Mouse (Mus musculus): ENCODE measurements around the gene Proser2. TPM values are rescaled to one million over a fixed set of nuclear protein-coding genes. Genes with fewer than 3 reads are reported as not detected.

Proser2 gene
- polyA plus RNA-seq, 1 experiment: 5.2 TPM

DNA sequence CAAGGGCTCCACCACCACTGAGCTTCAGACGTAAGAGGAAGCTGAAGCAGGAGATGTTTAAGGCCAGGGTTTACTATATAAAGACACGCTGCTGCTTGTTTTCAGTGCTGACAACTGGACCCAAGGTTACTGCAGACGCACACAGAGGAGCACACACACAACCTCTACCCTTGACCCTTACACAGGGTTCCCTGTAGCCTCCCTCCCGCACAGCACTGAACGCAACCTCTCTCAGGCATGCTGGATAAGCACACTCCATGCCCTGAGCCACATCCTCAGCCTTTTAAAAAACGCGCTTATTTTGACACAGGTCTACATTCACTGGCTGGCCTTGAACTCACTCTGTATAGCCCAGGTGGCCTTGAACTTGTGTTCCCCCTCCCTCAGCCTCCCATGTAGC lies 7.0 kb downstream of the Proser2 start:
- TF ChIP-seq POLR2A (IDR thresholded peaks at IDR 0.05; ENCODE audit: insufficient read depth, low read length): no peak
- no peak for TF ChIP-seq CTCF (IDR thresholded peaks at IDR 0.05; ENCODE audit: low read depth, low read length)
- TF ChIP-seq EP300 (IDR thresholded peaks at IDR 0.05; ENCODE audit: insufficient read depth, low read depth, low read length): no peak
- Histone ChIP-seq H3K9me3 (replicated peaks; ENCODE audit: control insufficient read depth, insufficient read depth, low read length, poor library complexity, severe bottlenecking) (no peaks in the 10 kb centered on the region), H3K27me3 (ENCODE audit: control insufficient read depth, insufficient read depth, low read length, poor library complexity, severe bottlenecking) (no peaks in the 10 kb centered on the region), H3K36me3 (ENCODE audit: control insufficient read depth, insufficient read depth, low read length, poor library complexity, severe bottlenecking) (no peaks in the 10 kb centered on the region), H3K4me1 (ENCODE audit: control insufficient read depth, insufficient read depth, low read length) (peaks cover 5% of the 10 kb centered on the region), H3K4me3 (ENCODE audit: low read depth, low read length) (no peak overlapping the region), H3K9ac (ENCODE audit: low read depth, poor library complexity, severe bottlenecking) (no peak overlapping the region), H3K27ac (ENCODE audit: insufficient read depth, low read length) (no peak overlapping the region)

- no peaks in the 10 kb centered on the region for H3K27me3 ChIP-seq (ENCODE audit: control insufficient read depth, insufficient read depth, low read length, poor library complexity, severe bottlenecking)
- H3K36me3 ChIP-seq (ENCODE audit: control insufficient read depth, insufficient read depth, low read length, poor library complexity, severe bottlenecking): no peaks in the 10 kb centered on the region
- H3K4me3 ChIP-seq (ENCODE audit: low read depth, low read length): no peak overlapping the region
- no peaks in the 10 kb centered on the region for H3K9me3 ChIP-seq (replicated peaks; ENCODE audit: control insufficient read depth, insufficient read depth, low read length, poor library complexity, severe bottlenecking)
- no peak overlapping the region for H3K27ac ChIP-seq (ENCODE audit: insufficient read depth, low read length)
- no peak for TF ChIP-seq POLR2A (IDR thresholded peaks at IDR 0.05; ENCODE audit: insufficient read depth, low read length)
- TF ChIP-seq CTCF (IDR thresholded peaks at IDR 0.05; ENCODE audit: low read depth, low read length): no peak
- no peak for TF ChIP-seq EP300 (IDR thresholded peaks at IDR 0.05; ENCODE audit: insufficient read depth, low read depth, low read length)
- no peak overlapping the region for H3K9ac ChIP-seq (ENCODE audit: low read depth, poor library complexity, severe bottlenecking)
- peaks cover 5% of the 10 kb centered on the region for H3K4me1 ChIP-seq (ENCODE audit: control insufficient read depth, insufficient read depth, low read length)
Measured at GRCm38 (mm10) chr2:6121091-6121490, 8.9 kb downstream of the Proser2 start.

- Histone ChIP-seq H3K36me3 (ENCODE audit: control insufficient read depth, insufficient read depth, low read length, poor library complexity, severe bottlenecking) (no peaks in the 10 kb centered on the region), H3K4me3 (ENCODE audit: low read depth, low read length) (peak overlapping the region; percentile 53), H3K27me3 (ENCODE audit: control insufficient read depth, insufficient read depth, low read length, poor library complexity, severe bottlenecking) (no peaks in the 10 kb centered on the region), H3K9me3 (replicated peaks; ENCODE audit: control insufficient read depth, insufficient read depth, low read length, poor library complexity, severe bottlenecking) (no peaks in the 10 kb centered on the region), H3K9ac (ENCODE audit: low read depth, poor library complexity, severe bottlenecking) (0 out of 2 replicates have a peak overlapping the region, but pooled peaks have one; percentile 7), H3K27ac (ENCODE audit: insufficient read depth, low read length) (no peak overlapping the region), H3K4me1 (ENCODE audit: control insufficient read depth, insufficient read depth, low read length) (peaks cover 5% of the 10 kb centered on the region)
- TF ChIP-seq POLR2A (IDR thresholded peaks at IDR 0.05; ENCODE audit: insufficient read depth, low read length) (no peak), EP300 (IDR thresholded peaks at IDR 0.05; ENCODE audit: insufficient read depth, low read depth, low read length) (0 out of 2 replicates have a peak, but pooled peaks have one; percentile 19)
Measured at GRCm38 (mm10) chr2:6118246-6118645, 11.8 kb downstream of the Proser2 start.

- Histone ChIP-seq H3K36me3 (ENCODE audit: control insufficient read depth, insufficient read depth, low read length, poor library complexity, severe bottlenecking) (no peaks in the 10 kb centered on the region), H3K9ac (ENCODE audit: low read depth, poor library complexity, severe bottlenecking) (no peak overlapping the region)
- TF ChIP-seq POLR2A (IDR thresholded peaks at IDR 0.05; ENCODE audit: insufficient read depth, low read length): no peak
- no peak for TF ChIP-seq EP300 (IDR thresholded peaks at IDR 0.05; ENCODE audit: insufficient read depth, low read depth, low read length)
- no peak for TF ChIP-seq CTCF (IDR thresholded peaks at IDR 0.05; ENCODE audit: low read depth, low read length)
Measured at GRCm38 (mm10) chr2:6113792-6114191, 16.2 kb downstream of the Proser2 start.

GRCm38 (mm10) chr2:6112619-6113018 lies 17.4 kb downstream of the Proser2 start:
- Histone ChIP-seq H3K9me3 (replicated peaks; ENCODE audit: control insufficient read depth, insufficient read depth, low read length, poor library complexity, severe bottlenecking) (no peaks in the 10 kb centered on the region), H3K27ac (ENCODE audit: insufficient read depth, low read length) (no peak overlapping the region), H3K36me3 (ENCODE audit: control insufficient read depth, insufficient read depth, low read length, poor library complexity, severe bottlenecking) (no peaks in the 10 kb centered on the region), H3K27me3 (ENCODE audit: control insufficient read depth, insufficient read depth, low read length, poor library complexity, severe bottlenecking) (no peaks in the 10 kb centered on the region), H3K9ac (ENCODE audit: low read depth, poor library complexity, severe bottlenecking) (no peak overlapping the region), H3K4me1 (ENCODE audit: control insufficient read depth, insufficient read depth, low read length) (no peaks in the 10 kb centered on the region), H3K4me3 (ENCODE audit: low read depth, low read length) (no peak overlapping the region)
- TF ChIP-seq EP300 (IDR thresholded peaks at IDR 0.05; ENCODE audit: insufficient read depth, low read depth, low read length): no peak
- TF ChIP-seq POLR2A (IDR thresholded peaks at IDR 0.05; ENCODE audit: insufficient read depth, low read length): no peak
- no peak for TF ChIP-seq CTCF (IDR thresholded peaks at IDR 0.05; ENCODE audit: low read depth, low read length)

More at GRCm38 (mm10) chr2:6113792-6114191, 16.2 kb downstream of the Proser2 start:
- Histone ChIP-seq H3K4me3 (ENCODE audit: low read depth, low read length) (no peak overlapping the region), H3K9me3 (replicated peaks; ENCODE audit: control insufficient read depth, insufficient read depth, low read length, poor library complexity, severe bottlenecking) (no peaks in the 10 kb centered on the region), H3K27ac (ENCODE audit: insufficient read depth, low read length) (no peak overlapping the region), H3K27me3 (ENCODE audit: control insufficient read depth, insufficient read depth, low read length, poor library complexity, severe bottlenecking) (no peaks in the 10 kb centered on the region), H3K4me1 (ENCODE audit: control insufficient read depth, insufficient read depth, low read length) (no peaks in the 10 kb centered on the region)

- Histone ChIP-seq H3K27ac (ENCODE audit: insufficient read depth, low read length) (no peak overlapping the region), H3K9ac (ENCODE audit: low read depth, poor library complexity, severe bottlenecking) (no peak overlapping the region), H3K9me3 (replicated peaks; ENCODE audit: control insufficient read depth, insufficient read depth, low read length, poor library complexity, severe bottlenecking) (no peaks in the 10 kb centered on the region), H3K4me1 (ENCODE audit: control insufficient read depth, insufficient read depth, low read length) (peaks cover 3% of the 10 kb centered on the region), H3K4me3 (ENCODE audit: low read depth, low read length) (no peak overlapping the region), H3K36me3 (ENCODE audit: control insufficient read depth, insufficient read depth, low read length, poor library complexity, severe bottlenecking) (no peaks in the 10 kb centered on the region), H3K27me3 (ENCODE audit: control insufficient read depth, insufficient read depth, low read length, poor library complexity, severe bottlenecking) (no peaks in the 10 kb centered on the region)
- TF ChIP-seq POLR2A (IDR thresholded peaks at IDR 0.05; ENCODE audit: insufficient read depth, low read length) (no peak), EP300 (IDR thresholded peaks at IDR 0.05; ENCODE audit: insufficient read depth, low read depth, low read length) (no peak), CTCF (IDR thresholded peaks at IDR 0.05; ENCODE audit: low read depth, low read length) (no peak)
Measured at GRCm38 (mm10) chr2:6105437-6105836, 24.6 kb downstream of the Proser2 start.

Measured in ES-Bruce4 (cell line).